Comparison of ENCODE assay signal across 17 mouse cellular contexts in the genomic region with DNA sequence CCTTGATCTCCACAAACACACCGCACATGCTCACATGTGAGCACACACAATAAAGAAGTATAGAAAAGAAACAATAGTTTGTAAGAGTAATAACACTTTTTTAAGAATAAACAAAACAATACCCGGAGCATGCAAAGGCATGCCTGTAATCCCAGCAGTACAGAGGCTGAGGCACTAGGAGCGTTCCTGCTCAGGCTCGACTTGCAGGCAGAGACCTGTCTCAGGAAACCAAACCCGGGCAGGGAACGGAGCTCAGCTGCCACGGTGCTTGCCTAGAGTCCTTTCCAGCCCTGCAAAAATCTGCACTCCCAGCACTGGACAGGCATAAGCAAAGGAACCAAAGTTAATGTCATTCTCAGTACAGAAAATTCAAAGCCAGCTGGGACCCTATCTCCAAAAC.
"Had no signal": no experiment of that assay in that cellular context is flagged by ENCODE, and none has a peak within 500 bp of the region (broad histone marks: within the 10 kb centered on the region; RNA-seq: fewer than 3 reads in every experiment).

No protein-coding gene starts in this region.

- DNase-seq: kidney, adult 11 months; kidney, adult 9 months; kidney, postnatal 36 days; left cerebral cortex, postnatal 4 days; lung, adult 2 months; lung, postnatal 36 days; right cerebral cortex, postnatal 4 days; spleen, adult 18-20 months; thymus, postnatal 36 days had no signal

- H3K9me3 ChIP-seq: limb, embryonic 13.5 days; liver, embryonic 15.5 days; midbrain, embryonic 13.5 days; neural tube, embryonic 15.5 days had no signal

- H3K36me3 ChIP-seq: limb, embryonic 13.5 days; liver, embryonic 15.5 days; midbrain, embryonic 13.5 days; neural tube, embryonic 15.5 days had no signal

- ATAC-seq: lung, postnatal 0 days; midbrain, embryonic 13.5 days had no signal

- H3K4me1 ChIP-seq: liver, embryonic 15.5 days; midbrain, embryonic 13.5 days had no signal

- H3K27me3 ChIP-seq: limb, embryonic 13.5 days; liver, embryonic 15.5 days; midbrain, embryonic 13.5 days; neural tube, embryonic 15.5 days had no signal

- H3K4me3 ChIP-seq: limb, embryonic 13.5 days; liver, embryonic 15.5 days; midbrain, embryonic 13.5 days; myocyte; neural tube, embryonic 15.5 days had no signal

- H3K9ac ChIP-seq: limb, embryonic 13.5 days; liver, embryonic 15.5 days; midbrain, embryonic 13.5 days; neural tube, embryonic 15.5 days had no signal

- H3K4me2 ChIP-seq: limb, embryonic 13.5 days; liver, embryonic 11.5 days; liver, embryonic 15.5 days; midbrain, embryonic 13.5 days; neural tube, embryonic 15.5 days had no signal

- H3K27ac ChIP-seq: kidney, postnatal 0 days; limb, embryonic 13.5 days; liver, embryonic 15.5 days; midbrain, embryonic 13.5 days; neural tube, embryonic 15.5 days had no signal
